Mouse (Mus musculus) kidney, postnatal 36 days (tissue): ENCODE measurements around the gene Chic1.
A peak's percentile ranks its signal among the peaks of the same experiment; 100 is the strongest.

ENCODE experiments used
- DNase-seq, 2 experiments: peaks; one replicate each; pipeline ENCODE4 v3.0.0; 2021 to 2022; ENCODE audit warnings: mixed read lengths in 2 of 2

Gene Chic1

GRCm38 (mm10) chrX:103438023-103438422 lies 81.7 kb downstream of the Chic1 start:
- DNase-seq: no peak

GRCm38 (mm10) chrX:103440803-103441202 lies 84.5 kb downstream of the Chic1 start:
- DNase-seq: peak; percentile 13 to 56

GRCm38 (mm10) chrX:103443755-103444154 lies 87.5 kb downstream of the Chic1 start:
- DNase-seq: peak; percentile 7 to 46
